Mouse (Mus musculus) layer of hippocampus, adult 6 months (tissue): Measurements from ENCODE around the gene Acot5. TPM values are rescaled to one million over a fixed set of nuclear protein-coding genes. Genes with fewer than 3 reads are reported as not detected.

Experiments
- long read RNA-seq, 2 experiments: library from polyadenylated mRNA; unstranded; transcript quantifications; one replicate each; pipeline ENCODE4 v2.0.0; 2019 to 2020
- polyA plus RNA-seq: library from polyadenylated mRNA; unstranded; fragments of <200 nt; fragmentation: Nextera tagmentation; gene quantifications from 2 replicates; pipeline ENCODE4 v1.2.3, GENCODE M21; 2021

The Acot5 gene
- polyA plus RNA-seq = 13.9 and 15.2 TPM in 2 replicates
- long read RNA-seq, experiment 1, transcript Acot5-202 (4 exons, 1,401 nt) = minor isoform, 11 of 35 reads
- long read RNA-seq, experiment 1, transcript Acot5-201 (3 exons, 1,518 nt) = major isoform, 23 of 35 reads
- long read RNA-seq, experiment 1, partial matches to known transcripts = 1 of 35 reads
- long read RNA-seq, experiment 1, other reads (novel, unspliced or antisense) = 0 of 35 reads
- long read RNA-seq, experiment 2, transcript Acot5-201 (3 exons, 1,518 nt) = major isoform, 21 of 29 reads
- long read RNA-seq, experiment 2, partial matches to known transcripts = 0 of 29 reads
- long read RNA-seq, experiment 2, other reads (novel, unspliced or antisense) = 4 of 29 reads

GRCm38 (mm10) chr12:84068986-84069385, at the start of gene Acot5:
Gene Acot5 (plus strand): TSS chr12:84069325.

GRCm38 (mm10) chr12:84038241-84038640, 30.9 kb upstream of the Acot5 start, which contains the start of gene Acot4:
Gene Acot4 (plus strand): TSS chr12:84038379.

GRCm38 (mm10) chr12:84038691-84039111, 30.4 kb upstream of the Acot5 start, which contains the start of gene Gm49366:
Gene Gm49366 (plus strand): TSS chr12:84038935.

GRCm38 (mm10) chr12:84051937-84052474, 17.1 kb upstream of the Acot5 start, which contains the start of gene Acot3:
Gene Acot3 (plus strand): TSS chr12:84052144.

GRCm38 (mm10) chr12:84100604-84101492, 31.7 kb downstream of the Acot5 start, which contains the start of gene Acot6:
Gene Acot6 (plus strand): TSS chr12:84100654.

GRCm38 (mm10) chr12:84114153-84114994, 45.2 kb downstream of the Acot5 start, which contains the start of gene Dnal1:
Gene Dnal1 (plus strand): TSS chr12:84114366.

Other genes starting within 250 kb of the Acot5 start
- gene Numb, start 147.4 kb upstream of the Acot5 start, polyA plus RNA-seq = 8.6 and 12.7 TPM in 2 replicates
- gene Riox1, start 118.7 kb upstream of the Acot5 start, polyA plus RNA-seq = 13.3 and 18.4 TPM in 2 replicates
- gene Heatr4, start 84.5 kb upstream of the Acot5 start, polyA plus RNA-seq = not detected in 2 replicates
- 37.1 and 43.3 TPM in 2 replicates for gene Acot2, start 81.5 kb upstream of the Acot5 start, polyA plus RNA-seq
- gene Acot1, start 59.8 kb upstream of the Acot5 start, polyA plus RNA-seq = 42.1 and 43.0 TPM in 2 replicates
- gene Acot4, start 30.9 kb upstream of the Acot5 start, polyA plus RNA-seq = 1.6 and 1.7 TPM in 2 replicates
- gene Gm49366, start 30.4 kb upstream of the Acot5 start, polyA plus RNA-seq = not detected in 2 replicates
- gene Acot3, start 17.2 kb upstream of the Acot5 start, polyA plus RNA-seq = 3.0 and 3.5 TPM in 2 replicates
- 2.0 and 2.2 TPM in 2 replicates for gene Acot6, start 31.3 kb downstream of the Acot5 start, polyA plus RNA-seq
- 20.4 and 21.2 TPM in 2 replicates for gene Dnal1, start 45.0 kb downstream of the Acot5 start, polyA plus RNA-seq
- 3.5 and 5.8 TPM in 2 replicates for gene Pnma1, start 79.2 kb downstream of the Acot5 start, polyA plus RNA-seq
- 6.0 and 8.0 TPM in 2 replicates for gene Elmsan1, start 149.6 kb downstream of the Acot5 start, polyA plus RNA-seq
- 22.2 and 35.4 TPM in 2 replicates for gene Ptgr2, start 215.9 kb downstream of the Acot5 start, polyA plus RNA-seq
- 20.4 and 21.8 TPM in 2 replicates for gene Zfp410, start 247.5 kb downstream of the Acot5 start, polyA plus RNA-seq